Mouse (Mus musculus): ENCODE data around the gene Nktr. TPM values are rescaled to one million over a fixed set of nuclear protein-coding genes. Genes with fewer than 3 reads are reported as not detected.

Gene Nktr
- total RNA-seq, 2 experiments from 2014 or later, result 36.5 to 57.9 TPM

- DNase-seq, result no peak
These were observed 42.8 kb downstream of the Nktr start for GRCm38 (mm10) chr9:121761787-121762186.

- no peak for DNase-seq
These were observed 43.3 kb downstream of the Nktr start for GRCm38 (mm10) chr9:121762248-121762647.

- DNase-seq, result peak; percentile 54
These were observed 43.8 kb downstream of the Nktr start for GRCm38 (mm10) chr9:121762761-121763160.

- DNase-seq, result peak; percentile 76
These were observed 44.7 kb downstream of the Nktr start for GRCm38 (mm10) chr9:121763716-121764115.

- DNase-seq, result no peak
These were observed 46.3 kb downstream of the Nktr start for GRCm38 (mm10) chr9:121765166-121765855.

GRCm38 (mm10) chr9:121772412-121772811 is 53.4 kb downstream of the Nktr start:
- no peak for DNase-seq

- DNase-seq, result no peak
These were observed 57.0 kb downstream of the Nktr start for GRCm38 (mm10) chr9:121775951-121776350.

- DNase-seq, result no peak
These were observed 57.5 kb downstream of the Nktr start for GRCm38 (mm10) chr9:121776511-121776910.

- DNase-seq, result no peak
These were observed 58.6 kb downstream of the Nktr start, which contains the start of gene Klhl40 for GRCm38 (mm10) chr9:121777484-121778065. TSS of gene Klhl40 (plus strand) at chr9:121777607.

- DNase-seq, result peak; percentile 71
These were observed 59.2 kb downstream of the Nktr start for GRCm38 (mm10) chr9:121778066-121778624.

GRCm38 (mm10) chr9:121784801-121785200 is 65.8 kb downstream of the Nktr start:
- DNase-seq, result no peak

- DNase-seq, result no peak
These were observed 66.3 kb downstream of the Nktr start for GRCm38 (mm10) chr9:121785261-121785660.

- DNase-seq, result no peak
These were observed 67.4 kb downstream of the Nktr start for GRCm38 (mm10) chr9:121786359-121786758.

GRCm38 (mm10) chr9:121791206-121791605 is 72.2 kb downstream of the Nktr start:
- peak; percentile 93 for DNase-seq

- peak; percentile 72 for DNase-seq
These were observed 73.0 kb downstream of the Nktr start, which contains the start of gene Hhatl for GRCm38 (mm10) chr9:121791757-121792521. TSS of gene Hhatl (minus strand) at chr9:121792507.

- DNase-seq, result no peak
These were observed 76.1 kb downstream of the Nktr start for GRCm38 (mm10) chr9:121794972-121795539.

GRCm38 (mm10) chr9:121797722-121798121 is 78.8 kb downstream of the Nktr start:
- no peak for DNase-seq

GRCm38 (mm10) chr9:121798887-121799520 is 80.0 kb downstream of the Nktr start:
- no peak for DNase-seq

GRCm38 (mm10) chr9:121802747-121803146 is 83.8 kb downstream of the Nktr start:
- DNase-seq, result no peak
